Mouse (Mus musculus) kidney, postnatal 0 days (tissue): ENCODE results near the gene Arhgap24. TPM values are rescaled to one million over a fixed set of nuclear protein-coding genes. Genes with fewer than 3 reads are reported as not detected.

Experiments used
- ATAC-seq: fragments of 200-750 bp; cut with Nextera tagmentation; replicated peaks from 2 replicates; pipeline ENCODE4 v1.8.0; 2017; ENCODE audit warnings: low read depth, moderate number of reproducible peaks, moderate TSS enrichment, moderate library complexity; ENCODE audit not compliant: low FRiP score
- DNase-seq: peaks from one replicate; pipeline ENCODE4 v3.0.0-alpha.2; 2016; ENCODE audit warnings: low spot score
- H3K27ac ChIP-seq: fragments of 300-500 bp; sonication (generic); 2 replicates; pipeline ENCODE4 v1.5.1; 2014; ENCODE audit warnings: mild to moderate bottlenecking
- H3K27me3 ChIP-seq: fragments of 300-500 bp; sonication (generic); 2 replicates; pipeline ENCODE4 v1.6.1; 2014; ENCODE audit warnings: low read length, mixed read lengths; ENCODE audit not compliant: insufficient read depth
- H3K36me3 ChIP-seq: fragments of 300-500 bp; sonication (generic); 2 replicates; pipeline ENCODE4 v1.6.1; 2014; ENCODE audit warnings: low read length, mixed read lengths; ENCODE audit not compliant: insufficient read depth
- H3K4me1 ChIP-seq: fragments of 300-500 bp; sonication (generic); replicated peaks from 2 replicates; pipeline ENCODE4 v1.6.1; 2014; ENCODE audit warnings: antibody characterized with exemption, low read length, mixed read lengths; ENCODE audit not compliant: insufficient read depth
- H3K4me2 ChIP-seq: fragments of 300-500 bp; sonication (generic); 2 replicates; pipeline ENCODE4 v1.6.1; 2014; ENCODE audit warnings: mild to moderate bottlenecking, low read length, moderate library complexity, mixed read lengths
- H3K4me3 ChIP-seq: fragments of 300-500 bp; sonication (generic); replicated peaks from 2 replicates; pipeline ENCODE4 v1.5.1; 2014; ENCODE audit warnings: low read depth, low read length
- H3K9ac ChIP-seq: fragments of 300-500 bp; sonication (generic); 2 replicates; pipeline ENCODE4 v1.6.1; 2014; ENCODE audit warnings: low read depth, low read length
- H3K9me3 ChIP-seq: fragments of 300-500 bp; sonication (generic); replicated peaks from 2 replicates; pipeline ENCODE4 v1.6.1; 2016; ENCODE audit warnings: low read length, inconsistent platforms, mixed read lengths
- CTCF ChIP-seq: IDR thresholded peaks from 2 replicates; pipeline ENCODE4 v1.5.1; 2016; ENCODE audit warnings: antibody characterized with exemption, low read depth, mild to moderate bottlenecking, moderate library complexity
- WGBS: fragments of 180-500 bp; shearing (Covaris S2); extraction: QIAGEN DNeasy Blood & Tissue Kit; methylation state at CpG from one replicate; pipeline ENCODE4 v1.1.7; 2014; 5-methylcytosine and 5-hydroxymethylcytosine counted together
- polyA plus RNA-seq: library from polyadenylated mRNA; unstranded; fragments of >200 nt; fragmentation: Nextera tagmentation; extraction: Ambion mirVana; gene quantifications from 2 replicates; pipeline ENCODE4 v1.2.1, GENCODE M21; 2015

Arhgap24 gene
- polyA plus RNA-seq, 1 experiment from 2014 or later, result 99.9 TPM

GRCm38 (mm10) chr5:102748146-102748545 lies 267.0 kb downstream of the Arhgap24 start:
- Histone ChIP-seq H3K27ac (no peak overlapping the region), H3K4me1 (peaks cover 22% of the 10 kb centered on the region), H3K9ac (no peak overlapping the region), H3K4me2 (no peak overlapping the region), H3K36me3 (no peaks in the 10 kb centered on the region), H3K9me3 (no peaks in the 10 kb centered on the region), H3K27me3 (no peaks in the 10 kb centered on the region), H3K4me3 (no peak overlapping the region)
- 85% methylated on average over 9 of the region's 9 CpGs for WGBS
- no peak for ATAC-seq
- TF ChIP-seq CTCF, result no peak
- no peak for DNase-seq

DNA sequence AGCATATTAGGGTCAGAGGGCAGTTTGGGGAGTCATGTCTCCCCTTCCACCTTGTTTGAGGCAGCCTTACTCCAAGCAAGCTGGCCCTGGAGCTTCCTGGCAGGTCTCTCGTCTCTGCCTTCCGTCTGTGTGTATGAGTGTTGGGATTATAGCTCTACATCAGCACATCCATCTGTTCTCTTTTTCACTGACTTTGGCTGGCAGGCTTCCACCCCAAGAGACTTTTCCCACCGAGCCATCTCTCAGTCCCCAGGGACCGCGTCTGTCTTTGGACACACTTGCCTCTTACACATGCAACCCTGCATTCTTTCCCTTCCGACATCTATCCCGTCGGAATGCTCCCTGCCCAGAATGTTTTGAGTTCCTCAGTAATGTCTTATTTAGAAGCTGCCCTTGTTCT lies 267.8 kb downstream of the Arhgap24 start:
- WGBS, result 58% methylated on average over 8 of the region's 8 CpGs
- TF ChIP-seq CTCF, result no peak
- DNase-seq, result peak; percentile 57
- Histone ChIP-seq H3K9me3 (no peaks in the 10 kb centered on the region), H3K4me2 (no peak overlapping the region), H3K27me3 (no peaks in the 10 kb centered on the region), H3K9ac (no peak overlapping the region), H3K36me3 (no peaks in the 10 kb centered on the region), H3K27ac (no peak overlapping the region), H3K4me3 (no peak overlapping the region), H3K4me1 (peaks cover 21% of the 10 kb centered on the region)
- no peak for ATAC-seq

DNA sequence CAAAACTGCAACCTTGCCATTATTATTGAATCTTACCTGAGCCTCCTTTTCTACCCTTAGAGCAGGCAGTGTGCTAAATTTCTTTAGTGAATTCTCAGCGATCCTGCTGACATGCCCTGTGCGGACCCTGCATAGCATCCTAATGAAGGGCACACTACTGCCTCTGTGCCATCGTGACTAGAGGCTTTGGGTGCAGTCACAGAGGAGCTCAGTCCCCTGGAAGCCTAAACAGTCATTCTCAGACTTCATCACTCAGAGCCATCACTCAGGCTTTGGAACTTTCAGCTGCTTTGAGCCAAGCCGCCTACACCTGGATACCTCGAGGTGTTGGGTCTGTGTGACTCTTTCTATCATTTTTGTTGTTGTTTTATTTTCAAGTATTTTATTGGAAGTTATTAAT lies 269.5 kb downstream of the Arhgap24 start:
- no peak overlapping the region for H3K4me2 ChIP-seq
- 84% methylated on average over 5 of the region's 5 CpGs for WGBS

DNA sequence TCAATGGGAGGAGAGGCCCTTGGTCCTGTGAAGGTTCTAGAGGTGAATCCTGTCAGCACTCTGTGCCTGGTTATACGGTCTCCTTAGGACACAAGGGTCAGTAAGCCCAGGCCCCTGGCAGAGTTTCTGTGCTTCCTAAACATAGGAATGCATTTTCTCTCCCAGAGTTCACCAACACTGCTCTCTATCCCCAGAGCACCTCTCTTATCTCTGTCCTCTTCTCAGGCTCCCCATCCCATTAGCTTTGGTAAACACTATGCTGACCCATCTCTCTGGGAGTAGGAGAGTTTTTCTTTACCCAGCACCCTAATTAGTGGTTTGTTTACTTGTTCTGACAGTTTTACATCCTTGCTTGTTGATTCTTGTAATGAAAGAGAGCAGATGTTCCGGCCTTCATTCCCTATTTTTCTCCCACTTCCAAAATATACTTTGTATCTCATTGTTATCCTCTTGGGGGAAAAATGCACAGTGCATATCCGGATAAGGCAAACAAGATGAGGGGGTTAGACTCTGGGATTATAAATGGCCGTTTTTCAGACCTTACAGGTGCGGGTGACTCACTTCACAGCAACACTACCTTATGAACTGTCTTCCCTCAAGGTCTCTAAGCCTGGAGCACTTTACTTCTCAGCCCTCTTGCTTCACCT lies 270.6 kb downstream of the Arhgap24 start:
- WGBS, result 28% methylated on average over 5 of the region's 5 CpGs
- H3K27ac ChIP-seq, result peak overlapping the region; percentile 50

More for the DNA sequence above, 269.5 kb downstream of the Arhgap24 start:
- TF ChIP-seq CTCF, result no peak
- DNase-seq (no peak), ATAC-seq (no peak)
- Histone ChIP-seq H3K9me3 (no peaks in the 10 kb centered on the region), H3K27ac (no peak overlapping the region), H3K36me3 (no peaks in the 10 kb centered on the region), H3K27me3 (no peaks in the 10 kb centered on the region), H3K4me1 (peaks cover 16% of the 10 kb centered on the region; the same call in 1 of the 2 replicates), H3K9ac (no peak overlapping the region), H3K4me3 (no peak overlapping the region)

DNA sequence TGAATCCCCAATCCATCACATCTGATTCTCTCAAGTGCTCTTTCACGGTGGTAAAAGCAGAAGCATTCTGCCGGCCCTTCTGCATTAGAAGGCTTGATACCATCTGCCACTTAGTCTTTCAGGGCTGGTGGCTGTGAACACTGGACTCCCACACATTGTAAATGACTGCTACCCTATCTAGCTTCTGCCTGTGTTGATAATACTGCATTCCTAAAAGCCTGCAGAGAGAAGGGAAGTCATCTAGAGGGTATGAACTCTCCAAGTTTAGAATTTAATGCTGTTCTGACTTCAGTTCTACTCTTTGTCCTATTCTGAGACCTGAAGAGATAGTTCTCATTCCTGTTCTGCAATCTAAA lies 271.1 kb downstream of the Arhgap24 start:
- no peak overlapping the region for H3K9ac ChIP-seq
- no peaks in the 10 kb centered on the region for H3K9me3 ChIP-seq
- DNase-seq (peak; percentile 74), ATAC-seq (no peak)
- peaks cover 16% of the 10 kb centered on the region; the same call in 1 of the 2 replicates for H3K4me1 ChIP-seq
- no peaks in the 10 kb centered on the region for H3K36me3 ChIP-seq
- no peak for TF ChIP-seq CTCF
- 7% methylated on average over 2 of the region's 2 CpGs for WGBS
- no peaks in the 10 kb centered on the region for H3K27me3 ChIP-seq
- H3K27ac ChIP-seq, result peak overlapping the region; percentile 50; the same call in 1 of the 2 replicates
- H3K4me2 ChIP-seq, result peak overlapping the region; percentile 2; the same call in 1 of the 2 replicates
- no peak overlapping the region for H3K4me3 ChIP-seq

More for the DNA sequence above, 270.6 kb downstream of the Arhgap24 start:
- no peak for TF ChIP-seq CTCF
- Histone ChIP-seq H3K4me1 (peaks cover 16% of the 10 kb centered on the region; the same call in 1 of the 2 replicates), H3K9me3 (no peaks in the 10 kb centered on the region), H3K4me3 (no peak overlapping the region), H3K27me3 (no peaks in the 10 kb centered on the region), H3K4me2 (peak overlapping the region; percentile 2; the same call in 1 of the 2 replicates), H3K9ac (no peak overlapping the region), H3K36me3 (no peaks in the 10 kb centered on the region)
- peak; percentile 66; the same call in 1 of the 2 replicates for ATAC-seq
- peak; percentile 87 for DNase-seq

- TF ChIP-seq CTCF, result no peak
- H3K9me3 ChIP-seq, result no peaks in the 10 kb centered on the region
- DNase-seq, result no peak
- H3K4me1 ChIP-seq, result peaks cover under 1% of the 10 kb centered on the region; the same call in 1 of the 2 replicates
- WGBS, result 84% methylated on average over 6 of the region's 6 CpGs
- no peaks in the 10 kb centered on the region for H3K36me3 ChIP-seq
- no peaks in the 10 kb centered on the region for H3K27me3 ChIP-seq
- H3K4me3 ChIP-seq, result no peak overlapping the region
- no peak overlapping the region for H3K27ac ChIP-seq
- no peak overlapping the region for H3K9ac ChIP-seq
- ATAC-seq, result no peak
- no peak overlapping the region for H3K4me2 ChIP-seq
Measured at GRCm38 (mm10) chr5:102757040-102757439, 275.8 kb downstream of the Arhgap24 start.
